Mouse (Mus musculus): ENCODE measurements at regions not wholly inside any gene's neighbourhood (a gene's known extent, or its start where the extent isn't known, plus 50 kb on each side); places are given as distances from the start of the nearest gene placed in this dataset.

DNA sequence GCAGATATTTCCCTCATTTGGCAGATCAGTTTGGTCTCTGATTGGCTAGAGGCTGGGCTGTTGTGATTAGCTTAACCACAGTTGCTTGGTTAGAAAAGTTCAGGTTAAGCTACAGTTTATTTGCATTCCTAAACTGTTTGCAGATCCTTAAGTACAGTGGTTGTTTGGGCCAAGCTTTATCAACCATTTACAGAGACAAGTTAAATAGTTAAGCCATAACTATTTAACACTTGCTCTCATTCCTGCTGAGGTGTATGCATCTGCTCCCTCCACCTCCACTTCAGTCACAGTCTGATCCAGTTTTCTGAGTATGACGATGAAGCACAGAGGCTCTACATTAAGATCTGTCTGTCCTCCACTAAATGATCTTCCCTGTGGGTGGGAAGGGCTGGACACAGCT is 58.6 kb upstream of the Gdf10 start:
- Histone ChIP-seq H3K27me3 (replicated peaks; ENCODE audit: control insufficient read depth, insufficient read depth, low read length) (no peaks in the 10 kb centered on the region), H3K4me3 (ENCODE audit: low read depth, low read length) (no peak overlapping the region), H3K4me2 (no peak overlapping the region), H3K4me1 (replicated peaks; ENCODE audit: control insufficient read depth, insufficient read depth, low read length) (no peaks in the 10 kb centered on the region), H3K27ac (ENCODE audit: low read depth, low read length) (no peak overlapping the region), H3K9ac (ENCODE audit: low read depth, low read length) (no peak overlapping the region), H3K36me3 (ENCODE audit: control insufficient read depth, insufficient read depth, low read length) (no peaks in the 10 kb centered on the region), H3K9me3 (ENCODE audit: control insufficient read depth, low read length) (no peaks in the 10 kb centered on the region)
- no peak for ATAC-seq (replicated peaks; ENCODE audit: low FRiP score)
- DNase-seq (ENCODE audit: low spot score), result no peak
- 58% methylated on average over 1 of the region's 1 CpGs for WGBS

DNA sequence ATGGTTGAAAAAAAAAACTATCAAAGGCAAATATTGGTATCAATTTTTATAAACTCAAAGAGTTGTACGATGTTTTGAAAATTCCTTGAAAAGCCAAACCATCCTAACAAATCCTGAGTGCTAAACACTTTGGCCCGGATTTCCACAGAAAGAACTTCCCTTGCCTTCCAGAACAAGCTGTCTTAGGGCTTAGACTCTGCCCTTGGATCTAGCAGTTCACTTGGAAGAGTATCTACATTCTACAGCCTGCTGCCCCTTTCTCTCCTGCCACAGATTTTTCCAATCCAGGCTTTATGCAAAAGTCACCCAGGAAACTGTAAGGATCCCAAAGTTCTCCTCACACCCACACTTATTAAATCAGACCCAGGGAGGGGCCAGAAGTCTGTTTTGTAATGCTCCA is 57.6 kb upstream of the Gdf10 start:
- H3K4me3 ChIP-seq (ENCODE audit: low read depth, low read length), result no peak overlapping the region
- H3K4me1 ChIP-seq (replicated peaks; ENCODE audit: control insufficient read depth, insufficient read depth, low read length), result no peaks in the 10 kb centered on the region
- DNase-seq (ENCODE audit: low spot score) (no peak), ATAC-seq (replicated peaks; ENCODE audit: low FRiP score) (no peak)
- H3K4me2 ChIP-seq, result no peak overlapping the region
- H3K9ac ChIP-seq (ENCODE audit: low read depth, low read length), result no peak overlapping the region
- H3K36me3 ChIP-seq (ENCODE audit: control insufficient read depth, insufficient read depth, low read length), result no peaks in the 10 kb centered on the region
- H3K27me3 ChIP-seq (replicated peaks; ENCODE audit: control insufficient read depth, insufficient read depth, low read length), result no peaks in the 10 kb centered on the region
- H3K27ac ChIP-seq (ENCODE audit: low read depth, low read length), result no peak overlapping the region
- H3K9me3 ChIP-seq (ENCODE audit: control insufficient read depth, low read length), result no peaks in the 10 kb centered on the region
- WGBS, result 69% methylated on average over 2 of the region's 2 CpGs

DNA sequence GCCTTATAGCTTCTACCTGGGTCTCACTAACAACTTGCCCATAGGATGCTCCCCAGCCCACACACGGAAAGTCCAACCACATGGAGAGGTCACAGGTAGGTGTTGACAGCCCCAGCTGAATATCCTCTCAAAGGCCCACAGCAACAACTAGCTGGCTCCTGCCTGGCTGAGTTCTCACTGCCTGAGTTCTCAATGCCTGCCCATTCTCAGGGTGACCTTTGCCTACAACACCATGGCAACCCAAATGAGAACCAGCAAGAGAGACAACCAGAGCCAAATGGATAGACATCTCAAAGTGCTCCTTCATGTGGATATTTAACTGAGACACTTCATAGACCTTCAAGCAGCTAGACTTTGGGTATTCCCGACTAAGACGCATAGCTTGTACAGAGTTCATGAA is 55.7 kb upstream of the Gdf10 start:
- Histone ChIP-seq H3K9ac (ENCODE audit: low read depth, low read length) (no peak overlapping the region), H3K4me2 (no peak overlapping the region), H3K36me3 (ENCODE audit: control insufficient read depth, insufficient read depth, low read length) (no peaks in the 10 kb centered on the region), H3K4me3 (ENCODE audit: low read depth, low read length) (no peak overlapping the region), H3K27me3 (replicated peaks; ENCODE audit: control insufficient read depth, insufficient read depth, low read length) (no peaks in the 10 kb centered on the region), H3K9me3 (ENCODE audit: control insufficient read depth, low read length) (no peaks in the 10 kb centered on the region), H3K4me1 (replicated peaks; ENCODE audit: control insufficient read depth, insufficient read depth, low read length) (no peaks in the 10 kb centered on the region), H3K27ac (ENCODE audit: low read depth, low read length) (no peak overlapping the region)
- no peak for DNase-seq (ENCODE audit: low spot score)
- no peak for ATAC-seq (replicated peaks; ENCODE audit: low FRiP score)
- 77% methylated on average over 3 of the region's 3 CpGs for WGBS

Measured in liver, embryonic 11.5 days (tissue).